Mouse (Mus musculus) erythroblast, embryonic 14.5 days (primary cell): ENCODE measurements around the gene Sorcs2. TPM values are rescaled to one million over a fixed set of nuclear protein-coding genes. Genes with fewer than 3 reads are reported as not detected.

Source experiments
- H3K27me3 ChIP-seq: 2 replicates; pipeline ENCODE4 v1.6.1; 2012; ENCODE audit warnings: inconsistent platforms; ENCODE audit not compliant: control insufficient read depth
- H3K36me3 ChIP-seq: 2 replicates; pipeline ENCODE4 v1.6.1; 2012; ENCODE audit warnings: mild to moderate bottlenecking, inconsistent platforms; ENCODE audit not compliant: control insufficient read depth
- H3K4me1 ChIP-seq: 2 replicates; pipeline ENCODE4 v1.6.1; 2012; ENCODE audit warnings: inconsistent platforms; ENCODE audit not compliant: control insufficient read depth
- H3K4me3 ChIP-seq: replicated peaks from 2 replicates; pipeline ENCODE3; 2012; ENCODE audit warnings: moderate library complexity, mild to moderate bottlenecking, inconsistent platforms
- H3K9me3 ChIP-seq: 2 replicates; pipeline ENCODE4 v1.6.1; 2012; ENCODE audit warnings: low read length, inconsistent platforms, mixed read lengths; ENCODE audit not compliant: control insufficient read depth
- GATA1 ChIP-seq: IDR thresholded peaks from 2 replicates; pipeline ENCODE4 v1.6.1; 2012; ENCODE audit warnings: low read length, inconsistent platforms, mixed read lengths
- TAL1 ChIP-seq: IDR thresholded peaks from 3 replicates; pipeline ENCODE4 v1.6.1; 2012; ENCODE audit warnings: low read length, inconsistent platforms, mixed read lengths
- polyA plus RNA-seq: library from polyadenylated mRNA; stranded (reverse); fragments of >175 nt; gene quantifications from 2 replicates; pipeline ENCODE4 v1.2.3, GENCODE M21; 2012

The Sorcs2 gene
- polyA plus RNA-seq, 1 experiment = not detected

DNA sequence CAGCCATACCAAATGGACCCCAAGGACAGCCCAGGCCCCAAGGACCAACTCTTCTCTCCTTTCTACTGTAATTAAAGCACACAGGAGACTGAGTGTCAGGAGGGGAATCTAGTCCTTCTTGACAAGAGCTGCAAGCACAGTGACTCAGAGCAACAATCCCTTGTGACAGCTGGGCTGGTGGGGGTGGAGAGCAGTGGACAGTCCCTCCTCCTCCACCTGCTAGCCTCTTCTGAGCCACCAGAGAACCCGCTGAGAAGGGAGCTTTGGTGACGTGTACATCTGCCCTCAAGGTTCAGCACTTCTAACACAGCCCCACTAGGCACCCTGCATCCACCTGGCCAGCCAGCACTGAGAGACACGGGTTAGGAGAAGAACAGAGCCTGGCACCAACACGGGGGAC is 96.8 kb downstream of the Sorcs2 start:
- Histone ChIP-seq H3K36me3 (no peaks in the 10 kb centered on the region), H3K9me3 (no peaks in the 10 kb centered on the region), H3K4me1 (no peaks in the 10 kb centered on the region), H3K27me3 (no peaks in the 10 kb centered on the region), H3K4me3 (no peak overlapping the region)
- TF ChIP-seq GATA1 (no peak), TAL1 (no peak)

DNA sequence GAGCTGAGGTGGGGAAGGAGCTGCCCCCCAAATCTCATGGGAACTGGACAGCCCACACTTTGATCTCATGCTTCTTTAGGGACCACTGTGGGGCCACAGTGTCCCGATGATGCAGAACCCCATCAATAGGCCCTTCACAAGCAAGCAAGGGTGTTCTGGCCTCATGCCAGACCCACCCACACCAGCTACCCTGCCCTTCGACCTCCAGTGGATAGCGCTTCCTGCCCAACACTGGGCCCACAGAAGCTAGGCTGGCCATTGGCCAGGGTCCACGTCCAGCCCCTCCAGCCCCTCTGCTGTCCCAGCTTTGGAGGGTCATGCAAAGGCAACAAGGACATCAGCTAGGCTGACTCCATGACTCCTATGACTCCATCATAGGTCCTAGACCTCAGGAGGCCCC is 99.9 kb downstream of the Sorcs2 start:
- no peak for TF ChIP-seq GATA1
- no peak for TF ChIP-seq TAL1
- no peak overlapping the region for H3K4me3 ChIP-seq
- no peaks in the 10 kb centered on the region for H3K36me3 ChIP-seq
- no peaks in the 10 kb centered on the region for H3K4me1 ChIP-seq
- no peaks in the 10 kb centered on the region for H3K27me3 ChIP-seq
- H3K9me3 ChIP-seq = no peaks in the 10 kb centered on the region

DNA sequence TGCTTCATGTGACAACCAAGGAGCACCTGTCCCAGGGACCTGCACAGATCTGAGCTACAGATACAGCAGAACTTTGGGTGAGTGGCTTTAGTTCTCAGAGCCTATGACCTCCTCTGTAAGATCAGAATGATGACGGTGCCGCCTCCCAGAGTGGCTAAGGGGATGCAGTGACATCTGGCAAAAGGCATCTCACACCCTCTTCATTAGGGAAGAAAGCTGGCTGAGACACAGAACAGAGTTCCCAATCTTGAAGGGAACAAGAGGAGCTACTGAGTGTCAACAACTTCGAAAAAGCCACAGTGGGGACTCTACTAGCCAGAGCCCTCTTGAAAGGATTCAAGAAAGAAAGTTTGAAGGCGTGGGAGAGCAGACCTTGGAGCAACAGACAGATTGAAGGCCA is 100.7 kb downstream of the Sorcs2 start:
- Histone ChIP-seq H3K4me3 (no peak overlapping the region), H3K4me1 (no peaks in the 10 kb centered on the region), H3K36me3 (no peaks in the 10 kb centered on the region), H3K9me3 (no peaks in the 10 kb centered on the region), H3K27me3 (no peaks in the 10 kb centered on the region)
- TF ChIP-seq GATA1 = no peak
- no peak for TF ChIP-seq TAL1

DNA sequence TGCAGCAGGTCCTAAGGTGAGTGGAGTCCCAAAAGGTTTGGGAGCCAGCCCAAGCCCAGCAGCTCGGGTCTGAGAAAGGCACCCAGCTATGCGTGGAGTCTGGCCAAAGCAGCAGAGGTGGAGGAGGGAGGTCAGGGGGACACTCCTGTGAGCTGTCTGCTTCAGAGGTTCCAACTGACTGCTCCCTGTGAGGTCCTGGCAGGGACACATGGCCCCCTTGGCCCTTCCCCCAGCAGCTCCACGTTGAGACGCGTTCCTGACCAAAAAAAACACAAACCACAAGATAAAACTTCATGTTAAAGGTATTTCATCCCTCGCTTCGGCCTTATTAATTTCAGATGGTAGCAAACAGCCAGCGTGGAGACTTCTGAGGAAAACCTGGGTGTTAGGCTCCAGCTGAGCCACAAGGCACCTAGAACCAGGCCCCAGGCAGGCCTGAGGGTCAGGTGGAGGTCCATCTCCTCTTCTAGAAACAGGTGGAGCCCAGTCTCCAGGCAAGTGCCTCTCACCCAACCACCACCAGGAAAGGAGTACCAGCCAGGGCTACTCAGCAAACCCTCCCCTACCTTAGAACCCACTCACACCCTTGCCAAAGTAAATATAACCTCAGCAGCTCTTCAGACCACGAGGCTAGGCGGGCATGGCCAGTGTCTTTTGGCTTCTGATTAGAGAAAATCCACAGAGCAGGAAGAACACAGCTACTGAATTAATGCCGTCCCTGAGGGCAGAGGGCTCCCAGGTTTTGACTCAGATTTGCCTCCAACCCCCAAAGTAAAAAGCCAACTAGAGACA is 104.6 kb downstream of the Sorcs2 start:
- Histone ChIP-seq H3K27me3 (no peaks in the 10 kb centered on the region), H3K4me1 (no peaks in the 10 kb centered on the region), H3K4me3 (no peak overlapping the region), H3K9me3 (no peaks in the 10 kb centered on the region), H3K36me3 (no peaks in the 10 kb centered on the region)
- no peak for TF ChIP-seq GATA1
- no peak for TF ChIP-seq TAL1

DNA sequence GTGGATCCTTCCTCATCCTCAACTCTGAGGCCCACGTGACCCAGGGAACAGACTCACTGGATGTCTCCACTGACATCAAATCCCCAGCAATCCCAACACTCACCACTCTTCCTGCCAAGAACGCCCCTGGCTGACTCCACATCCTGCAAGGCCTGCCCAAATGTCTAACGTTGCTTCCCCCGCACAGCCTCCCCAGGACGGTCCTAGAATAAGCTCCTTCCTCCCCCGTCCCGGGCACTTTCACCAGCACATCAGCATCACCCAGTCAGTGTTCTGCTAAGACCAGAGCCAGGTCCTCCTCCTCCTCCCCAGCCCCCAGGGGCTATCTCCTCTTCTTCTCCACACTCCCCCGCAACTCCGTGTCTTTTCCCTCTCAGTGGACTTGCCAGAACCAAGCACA is 105.6 kb downstream of the Sorcs2 start:
- Histone ChIP-seq H3K27me3 (no peaks in the 10 kb centered on the region), H3K4me3 (no peak overlapping the region), H3K9me3 (no peaks in the 10 kb centered on the region), H3K4me1 (no peaks in the 10 kb centered on the region), H3K36me3 (no peaks in the 10 kb centered on the region)
- TF ChIP-seq GATA1 = no peak
- no peak for TF ChIP-seq TAL1

DNA sequence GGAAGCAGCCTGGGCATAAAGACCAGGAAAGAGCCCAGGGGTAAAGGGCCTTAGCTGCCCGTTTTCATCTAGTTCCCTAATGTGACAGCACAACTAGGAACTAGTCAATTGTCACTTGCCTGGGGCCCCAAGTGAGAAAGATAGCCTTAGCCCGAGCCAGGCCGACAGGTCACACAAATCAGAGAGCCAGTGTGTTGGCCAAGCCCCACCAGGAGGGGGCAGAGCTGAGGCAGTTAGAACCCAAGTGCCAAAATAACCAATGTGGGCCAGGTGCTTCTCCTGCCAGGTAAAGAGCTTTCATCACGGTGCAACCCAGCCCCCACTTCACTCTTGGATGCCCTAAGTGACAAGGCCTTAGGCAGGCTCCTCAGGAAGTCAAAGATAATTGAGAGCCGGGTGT is 106.7 kb downstream of the Sorcs2 start:
- H3K36me3 ChIP-seq = no peaks in the 10 kb centered on the region
- H3K4me3 ChIP-seq = no peak overlapping the region
- TF ChIP-seq GATA1 (no peak), TAL1 (no peak)
- no peaks in the 10 kb centered on the region for H3K9me3 ChIP-seq
- H3K27me3 ChIP-seq = no peaks in the 10 kb centered on the region
- H3K4me1 ChIP-seq = no peaks in the 10 kb centered on the region

DNA sequence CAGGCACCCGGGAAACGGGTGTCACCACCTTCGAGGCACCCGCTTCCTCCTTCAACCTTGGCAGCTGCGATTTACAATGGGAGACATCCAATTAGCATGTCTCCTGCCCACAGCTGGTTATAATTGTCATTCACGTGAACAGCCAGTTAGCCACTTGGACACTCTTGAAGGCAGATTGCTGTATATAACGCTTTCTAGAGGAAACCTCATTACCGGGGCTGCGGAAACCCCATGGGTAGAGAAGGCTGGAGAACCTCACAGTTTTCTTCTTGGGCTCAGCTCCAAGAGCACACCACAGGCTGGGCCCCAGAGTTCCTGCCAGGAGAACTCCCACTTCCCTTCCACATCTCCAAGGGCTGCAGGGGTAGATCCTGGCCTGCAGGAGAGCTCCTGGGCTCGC is 112.5 kb downstream of the Sorcs2 start:
- Histone ChIP-seq H3K4me3 (no peak overlapping the region), H3K27me3 (no peaks in the 10 kb centered on the region), H3K36me3 (no peaks in the 10 kb centered on the region), H3K9me3 (no peaks in the 10 kb centered on the region), H3K4me1 (no peaks in the 10 kb centered on the region)
- TF ChIP-seq TAL1 (no peak), GATA1 (no peak)

DNA sequence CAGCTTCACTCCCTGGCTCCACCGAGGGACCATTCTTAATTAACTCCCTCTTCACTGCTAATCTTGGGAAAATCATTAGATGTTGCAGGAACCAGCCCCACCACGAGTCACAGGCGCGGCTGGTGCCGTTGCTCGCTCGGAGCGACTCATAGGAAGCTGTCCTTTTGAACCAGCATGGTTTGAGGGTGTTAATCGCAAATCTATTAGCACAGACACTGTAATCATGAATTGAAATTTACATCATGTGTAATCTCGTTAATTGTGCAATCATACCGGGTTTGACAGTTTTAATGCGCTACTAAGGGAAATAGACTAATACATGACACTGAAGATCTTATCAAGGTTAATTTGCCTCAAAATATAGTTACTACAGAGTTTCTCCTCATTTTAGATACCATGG is 118.0 kb downstream of the Sorcs2 start:
- Histone ChIP-seq H3K9me3 (no peaks in the 10 kb centered on the region), H3K4me3 (no peak overlapping the region), H3K36me3 (no peaks in the 10 kb centered on the region), H3K4me1 (no peaks in the 10 kb centered on the region), H3K27me3 (no peaks in the 10 kb centered on the region)
- TF ChIP-seq TAL1 = no peak

DNA sequence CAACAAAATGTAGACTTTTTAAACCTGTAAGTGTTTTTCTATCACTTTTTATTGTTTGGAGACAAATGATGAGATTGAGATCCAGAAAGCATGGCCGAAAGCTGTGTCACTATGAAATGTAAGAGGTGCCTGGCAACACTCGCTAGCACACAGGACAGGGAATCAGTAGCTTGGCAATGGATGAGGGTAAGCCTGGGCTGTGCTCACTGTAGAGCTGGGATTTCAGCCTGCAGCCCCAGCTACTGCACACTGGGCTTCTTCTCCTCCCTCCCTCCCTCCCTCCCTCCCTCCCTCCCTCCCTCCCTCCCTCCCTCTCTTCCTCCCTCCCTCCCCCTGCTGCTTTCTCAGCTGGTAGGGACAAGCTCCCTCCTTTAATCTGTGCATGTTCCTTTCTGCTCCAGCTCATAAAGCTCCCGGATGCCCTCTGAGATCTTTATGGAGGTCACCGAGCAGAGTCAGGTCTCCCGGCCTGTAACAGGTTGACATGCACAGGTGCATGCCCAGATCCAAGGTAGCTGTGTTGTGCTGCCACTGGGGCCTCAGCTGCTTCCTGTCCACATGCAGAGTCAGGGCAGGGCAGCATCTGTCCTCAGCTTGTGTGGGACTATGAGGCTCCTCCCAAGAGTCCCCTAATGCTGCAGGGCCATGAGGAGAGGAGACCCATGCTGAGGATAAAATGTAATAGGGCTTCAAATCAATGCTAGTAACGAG is 123.1 kb downstream of the Sorcs2 start:
- H3K36me3 ChIP-seq = no peaks in the 10 kb centered on the region
- no peaks in the 10 kb centered on the region for H3K4me1 ChIP-seq
- H3K27me3 ChIP-seq = no peaks in the 10 kb centered on the region
- H3K9me3 ChIP-seq = peaks cover 4% of the 10 kb centered on the region
- H3K4me3 ChIP-seq = no peak overlapping the region
- TF ChIP-seq GATA1 (no peak), TAL1 (no peak)
